8 mouse cellular contexts compared by ENCODE assay signal in genomic region chr7:4631031-4631430, GRCm38 (mm10). TPM values are rescaled to one million over a fixed set of nuclear protein-coding genes. Genes with fewer than 3 reads are reported as not detected.
DNase-seq lines count a peak whose midpoint lies in the region; ATAC-seq and TF ChIP-seq lines count a peak whose summit lies in the region.
"Had no signal": no experiment of that assay in that cellular context is flagged by ENCODE, and none has a peak within 500 bp of the region (broad histone marks: within the 10 kb centered on the region; RNA-seq: fewer than 3 reads in every experiment).

Tmem86b (minus strand) TSS chr7:4631422.

- peak within 1 kb of the TSS; percentile 59; the same call in 1 of the 2 replicates for H3K4me2 ChIP-seq in intestine, postnatal 0 days (replicated peaks; ENCODE audit: low read depth)
- no peak within 1 kb of the TSS for H3K4me2 ChIP-seq in stomach, embryonic 16.5 days (ENCODE audit: low read depth, low read length)

- TF ChIP-seq CTCF in lung, adult 2 months (IDR thresholded peaks at IDR 0.05; ENCODE audit: insufficient read depth, low read length): no peak
- TF ChIP-seq CTCF in intestine, postnatal 0 days (IDR thresholded peaks at IDR 0.05; ENCODE audit: low read depth): no peak

- H3K36me3 ChIP-seq in intestine, postnatal 0 days (ENCODE audit: control insufficient read depth, insufficient read depth): peaks cover 57% of the 10 kb centered on the region
- H3K36me3 ChIP-seq in stomach, embryonic 16.5 days (ENCODE audit: control insufficient read depth, insufficient read depth, low read length): 0 out of 2 replicates have a peak, but pooled peaks cover 12% of the 10 kb centered on the region

- no peaks in the 10 kb centered on the region for H3K4me1 ChIP-seq in lung, adult 2 months (ENCODE audit: control insufficient read depth, insufficient read depth, low read length)
- no peaks in the 10 kb centered on the region; the same call in 1 of the 2 replicates for H3K4me1 ChIP-seq in intestine, postnatal 0 days (replicated peaks; ENCODE audit: control insufficient read depth, insufficient read depth, low read length)
- H3K4me1 ChIP-seq in stomach, embryonic 16.5 days (ENCODE audit: control insufficient read depth, insufficient read depth, low read length): no peaks in the 10 kb centered on the region

- DNase-seq in lung, adult 2 months: no peak
- no peak for DNase-seq in lung, postnatal 10 days
- no peak for DNase-seq in left cerebral cortex, postnatal 4 days
- no peak for DNase-seq in embryo, embryonic 10 days (ENCODE audit: low spot score)
- DNase-seq: thymus, adult 18-20 months had no signal

- peak; percentile 35; the same call in 1 of the 2 replicates for ATAC-seq in intestine, postnatal 0 days
- peak; percentile 38; the same call in 1 of the 2 replicates for ATAC-seq in stomach, embryonic 16.5 days (ENCODE audit: insufficient read depth, low FRiP score)
- no peak for ATAC-seq in CD4-positive, CD25-positive, alpha-beta regulatory T cell, adult 4 months

- WGBS in lung, adult 2 months: 91% methylated on average over 4 of the region's 4 CpGs
- WGBS in intestine, postnatal 0 days: 52% methylated on average over 4 of the region's 4 CpGs
- 85% methylated on average over 4 of the region's 4 CpGs for WGBS in stomach, embryonic 16.5 days

- no peak within 1 kb of the TSS for H3K9ac ChIP-seq in intestine, postnatal 0 days (ENCODE audit: low read depth, low read length)
- H3K9ac ChIP-seq in stomach, embryonic 16.5 days (ENCODE audit: low read length): no peak within 1 kb of the TSS

- no peak for TF ChIP-seq POLR2A in lung, adult 2 months (IDR thresholded peaks at IDR 0.05; ENCODE audit: borderline replicate concordance, extremely low read depth, low read depth, low read length)

- no peak within 1 kb of the TSS; the same call in 1 of the 2 replicates for H3K27ac ChIP-seq in intestine, postnatal 0 days (ENCODE audit: low read depth, low read length)
- no peak within 1 kb of the TSS for H3K27ac ChIP-seq in stomach, embryonic 16.5 days (ENCODE audit: low read length)

- intact Hi-C loops in left cerebral cortex, postnatal 4 days (cut with DNase I): no loop called here

- H3K27me3 ChIP-seq in intestine, postnatal 0 days (replicated peaks; ENCODE audit: control insufficient read depth, insufficient read depth, low read length): no peaks in the 10 kb centered on the region
- H3K27me3 ChIP-seq in stomach, embryonic 16.5 days (ENCODE audit: control insufficient read depth, insufficient read depth, low read length): no peaks in the 10 kb centered on the region

- H3K9me3 ChIP-seq in intestine, postnatal 0 days (ENCODE audit: control insufficient read depth): no peaks in the 10 kb centered on the region
- no peaks in the 10 kb centered on the region for H3K9me3 ChIP-seq in stomach, embryonic 16.5 days (replicated peaks; ENCODE audit: control insufficient read depth, low read length)

- no peak within 1 kb of the TSS for H3K4me3 ChIP-seq in lung, adult 2 months (replicated peaks; ENCODE audit: extremely low read depth, low read depth, low read length)
- H3K4me3 ChIP-seq in intestine, postnatal 0 days (ENCODE audit: low read depth, low read length): peak within 1 kb of the TSS; percentile 21; the same call in 1 of the 2 replicates
- no peak within 1 kb of the TSS for H3K4me3 ChIP-seq in stomach, embryonic 16.5 days (replicated peaks; ENCODE audit: low read length)

RNA-seq across cellular contexts. Expression of gene Tmem86b, which starts in this region (rescaled TPM):
- 10.1 and 14.6 TPM in 2 replicates for polyA plus RNA-seq in lung, adult 2 months (2012; rRNA removed)
- 25.1 and 31.4 TPM in 2 replicates for polyA plus RNA-seq in intestine, postnatal 0 days (2015; fragmentation: Nextera tagmentation; extraction: Ambion mirVana)
- total RNA-seq in left cerebral cortex, postnatal 4 days (2021): 10 to 100 TPM; 12.5 to 14.8 TPM
- polyA plus RNA-seq in stomach, embryonic 16.5 days (2015; fragmentation: Nextera tagmentation; extraction: Ambion mirVana): 2.3 and 3.4 TPM in 2 replicates
- 1 to 10 TPM; 2.9 to 4.2 TPM for polyA plus RNA-seq in CD4-positive, CD25-positive, alpha-beta regulatory T cell, adult 4 months (2017; shearing (Covaris generic))
